Mouse (Mus musculus) liver, embryonic 15.5 days (tissue): ENCODE data around the gene Lin37. TPM values are rescaled to one million over a fixed set of nuclear protein-coding genes. Genes with fewer than 3 reads are reported as not detected.

Experiments
- ATAC-seq: fragments of 200-750 bp; cut with Nextera tagmentation; 2 replicates; pipeline ENCODE4 v1.8.0; 2017; ENCODE audit warnings: moderate number of reproducible peaks, mild to moderate bottlenecking, moderate library complexity; ENCODE audit not compliant: insufficient read depth
- H3K27ac ChIP-seq: fragments of 300-500 bp; sonication (generic); replicated peaks from 2 replicates; pipeline ENCODE4 v1.5.1; 2015; ENCODE audit warnings: mild to moderate bottlenecking, inconsistent platforms
- H3K27me3 ChIP-seq: fragments of 300-500 bp; sonication (generic); 2 replicates; pipeline ENCODE4 v1.6.1; 2015; ENCODE audit warnings: mild to moderate bottlenecking, inconsistent platforms
- H3K36me3 ChIP-seq: fragments of 300-500 bp; sonication (generic); replicated peaks from 2 replicates; pipeline ENCODE4 v1.6.1; 2015; ENCODE audit warnings: moderate library complexity, mild to moderate bottlenecking, inconsistent platforms
- H3K4me1 ChIP-seq: fragments of 300-500 bp; sonication (generic); replicated peaks from 2 replicates; pipeline ENCODE4 v1.6.1; 2015; ENCODE audit warnings: inconsistent platforms
- H3K4me2 ChIP-seq: fragments of 300-500 bp; sonication (generic); 2 replicates; pipeline ENCODE4 v1.6.1; 2015; ENCODE audit warnings: moderate library complexity, mild to moderate bottlenecking, inconsistent platforms
- H3K4me3 ChIP-seq: fragments of 300-500 bp; sonication (generic); replicated peaks from 2 replicates; pipeline ENCODE4 v1.5.1; 2015; ENCODE audit warnings: mild to moderate bottlenecking, inconsistent platforms
- H3K9ac ChIP-seq: fragments of 300-500 bp; sonication (generic); 2 replicates; pipeline ENCODE4 v1.6.1; 2015; ENCODE audit warnings: moderate library complexity, mild to moderate bottlenecking, inconsistent platforms
- H3K9me3 ChIP-seq: fragments of 300-500 bp; sonication (generic); replicated peaks from 2 replicates; pipeline ENCODE4 v1.6.1; 2016; ENCODE audit warnings: inconsistent platforms
- WGBS: fragments of 180-500 bp; shearing (Covaris S2); methylation state at CpG from one replicate; pipeline ENCODE4 v1.1.7; 2015; ENCODE audit warnings: mixed read lengths; ENCODE audit not compliant: insufficient replicate concordance; 5-methylcytosine and 5-hydroxymethylcytosine counted together
- polyA plus RNA-seq: library from polyadenylated mRNA; unstranded; fragments of >200 nt; fragmentation: Nextera tagmentation; extraction: Ambion mirVana; gene quantifications from 2 replicates; pipeline ENCODE4 v1.2.1, GENCODE M21; 2015

Gene Lin37
- polyA plus RNA-seq, 1 experiment from 2014 or later = 26.1 TPM

- no peaks in the 10 kb centered on the region for H3K27me3 ChIP-seq
- no peaks in the 10 kb centered on the region for H3K9me3 ChIP-seq
- no peak overlapping the region for H3K9ac ChIP-seq
- ATAC-seq = no peak
- no peak overlapping the region for H3K4me2 ChIP-seq
- peaks cover 68% of the 10 kb centered on the region for H3K36me3 ChIP-seq
- no peak overlapping the region for H3K4me3 ChIP-seq
- H3K27ac ChIP-seq = no peak overlapping the region
- WGBS = 90% methylated on average over 7 of the region's 7 CpGs
- H3K4me1 ChIP-seq = peaks cover 32% of the 10 kb centered on the region
Observed at GRCm38 (mm10) chr7:30585170-30585569, 25.5 kb upstream of the Lin37 start.

- peaks cover 76% of the 10 kb centered on the region for H3K36me3 ChIP-seq
- peaks cover 24% of the 10 kb centered on the region for H3K4me1 ChIP-seq
- no peak overlapping the region for H3K9ac ChIP-seq
- no peak overlapping the region for H3K27ac ChIP-seq
- no peak overlapping the region for H3K4me2 ChIP-seq
- H3K4me3 ChIP-seq = no peak overlapping the region
- 85% methylated on average over 10 of the region's 10 CpGs for WGBS
- H3K9me3 ChIP-seq = no peaks in the 10 kb centered on the region
- no peak for ATAC-seq
- H3K27me3 ChIP-seq = no peaks in the 10 kb centered on the region
Observed at GRCm38 (mm10) chr7:30584339-30584738, 24.7 kb upstream of the Lin37 start.

GRCm38 (mm10) chr7:30581547-30581946 is 21.9 kb upstream of the Lin37 start:
- Histone ChIP-seq H3K36me3 (peaks cover 100% of the 10 kb centered on the region), H3K4me2 (no peak overlapping the region), H3K9ac (no peak overlapping the region), H3K27me3 (no peaks in the 10 kb centered on the region), H3K9me3 (no peaks in the 10 kb centered on the region), H3K27ac (no peak overlapping the region), H3K4me1 (peaks cover 7% of the 10 kb centered on the region; the same call in 1 of the 2 replicates), H3K4me3 (no peak overlapping the region)
- 91% methylated on average over 16 of the region's 16 CpGs for WGBS
- no peak for ATAC-seq

GRCm38 (mm10) chr7:30579950-30580349 is 20.3 kb upstream of the Lin37 start:
- 81% methylated on average over 8 of the region's 8 CpGs for WGBS
- Histone ChIP-seq H3K27ac (no peak overlapping the region), H3K4me3 (no peak overlapping the region), H3K36me3 (peaks cover 100% of the 10 kb centered on the region), H3K9ac (no peak overlapping the region), H3K4me2 (no peak overlapping the region), H3K4me1 (no peaks in the 10 kb centered on the region), H3K9me3 (no peaks in the 10 kb centered on the region), H3K27me3 (no peaks in the 10 kb centered on the region)
- no peak for ATAC-seq

GRCm38 (mm10) chr7:30572969-30573368 is 13.3 kb upstream of the Lin37 start:
- Histone ChIP-seq H3K4me2 (no peak overlapping the region), H3K27ac (peak overlapping the region; percentile 15; the same call in 1 of the 2 replicates), H3K27me3 (no peaks in the 10 kb centered on the region), H3K36me3 (peaks cover 98% of the 10 kb centered on the region), H3K4me3 (no peak overlapping the region), H3K9ac (no peak overlapping the region), H3K9me3 (no peaks in the 10 kb centered on the region), H3K4me1 (peaks cover 16% of the 10 kb centered on the region)
- ATAC-seq = 0 out of 2 replicates have a peak, but pooled peaks have one; percentile 13
- 59% methylated on average over 2 of the region's 2 CpGs for WGBS

- Histone ChIP-seq H3K4me1 (peaks cover 16% of the 10 kb centered on the region), H3K4me2 (no peak overlapping the region), H3K36me3 (peaks cover 96% of the 10 kb centered on the region), H3K9me3 (no peaks in the 10 kb centered on the region), H3K27ac (peak overlapping the region; percentile 19; the same call in 1 of the 2 replicates), H3K27me3 (no peaks in the 10 kb centered on the region), H3K9ac (no peak overlapping the region), H3K4me3 (no peak overlapping the region)
- WGBS = 44% methylated on average over 5 of the region's 5 CpGs
- ATAC-seq = no peak
Observed at GRCm38 (mm10) chr7:30572389-30572788, 12.8 kb upstream of the Lin37 start.

GRCm38 (mm10) chr7:30567555-30567954 is 7.9 kb upstream of the Lin37 start:
- Histone ChIP-seq H3K36me3 (peaks cover 70% of the 10 kb centered on the region), H3K9ac (no peak overlapping the region), H3K4me2 (no peak overlapping the region), H3K9me3 (no peaks in the 10 kb centered on the region), H3K27me3 (no peaks in the 10 kb centered on the region), H3K4me3 (no peak overlapping the region), H3K27ac (no peak overlapping the region), H3K4me1 (peaks cover 18% of the 10 kb centered on the region)
- 86% methylated on average over 11 of the region's 11 CpGs for WGBS
- ATAC-seq = no peak

GRCm38 (mm10) chr7:30566033-30566432 is 6.4 kb upstream of the Lin37 start:
- Histone ChIP-seq H3K27ac (no peak overlapping the region), H3K9me3 (no peaks in the 10 kb centered on the region), H3K27me3 (no peaks in the 10 kb centered on the region), H3K4me3 (no peak overlapping the region), H3K36me3 (peaks cover 59% of the 10 kb centered on the region), H3K9ac (no peak overlapping the region), H3K4me1 (peaks cover 20% of the 10 kb centered on the region), H3K4me2 (no peak overlapping the region)
- 79% methylated on average over 9 of the region's 9 CpGs for WGBS
- no peak for ATAC-seq

- H3K36me3 ChIP-seq = peaks cover 50% of the 10 kb centered on the region
- WGBS = 84% methylated on average over 12 of the region's 12 CpGs
- peak within 1 kb of the TSS; percentile 71 for H3K4me3 ChIP-seq
- peak within 1 kb of the TSS; percentile 86; the same call in 1 of the 2 replicates for H3K4me2 ChIP-seq
- no peaks in the 10 kb centered on the region for H3K9me3 ChIP-seq
- H3K27me3 ChIP-seq = no peaks in the 10 kb centered on the region
- H3K27ac ChIP-seq = no peak within 1 kb of the TSS
- H3K9ac ChIP-seq = no peak within 1 kb of the TSS
- peaks cover 24% of the 10 kb centered on the region for H3K4me1 ChIP-seq
- ATAC-seq = no peak
Observed at GRCm38 (mm10) chr7:30564970-30565571, 5.4 kb upstream of the Lin37 start, which contains the start of gene Igflr1. Gene Igflr1, plus strand, starts transcription at chr7:30565427.

- peaks cover 38% of the 10 kb centered on the region for H3K36me3 ChIP-seq
- H3K27me3 ChIP-seq = no peaks in the 10 kb centered on the region
- peak overlapping the region; percentile 92 for H3K27ac ChIP-seq
- H3K4me2 ChIP-seq = peak overlapping the region; percentile 86
- peak overlapping the region; percentile 68 for H3K9ac ChIP-seq
- H3K4me1 ChIP-seq = peaks cover 32% of the 10 kb centered on the region
- H3K9me3 ChIP-seq = no peaks in the 10 kb centered on the region
- H3K4me3 ChIP-seq = peak overlapping the region; percentile 71
- ATAC-seq = no peak
- WGBS = 28% methylated on average over 6 of the region's 6 CpGs
Observed at GRCm38 (mm10) chr7:30563906-30564280, 4.3 kb upstream of the Lin37 start.

GRCm38 (mm10) chr7:30563117-30563905 is 3.7 kb upstream of the Lin37 start, which contains the start of the genes U2af1l4, Gm49396 and Psenen:
Gene U2af1l4, plus strand, starts transcription at chr7:30563301.
Gene Gm49396, plus strand, starts transcription at chr7:30563344.
Gene Psenen, minus strand, starts transcription at chr7:30563627.
- Histone ChIP-seq H3K4me2 (peak within 1 kb of the TSS; percentile 86), H3K36me3 (peaks cover 32% of the 10 kb centered on the region), H3K4me1 (peaks cover 38% of the 10 kb centered on the region), H3K9ac (peak within 1 kb of the TSS; percentile 70), H3K9me3 (no peaks in the 10 kb centered on the region), H3K27ac (peak within 1 kb of the TSS; percentile 92), H3K27me3 (no peaks in the 10 kb centered on the region), H3K4me3 (peak within 1 kb of the TSS; percentile 71)
- under 1% methylated on average over 45 of the region's 45 CpGs for WGBS
- ATAC-seq = peak; percentile 80
